Mouse (Mus musculus) CD4-positive, CD25-positive, alpha-beta regulatory T cell, adult 2 months (primary cell): ENCODE results near the gene Zfp710.

ENCODE experiments used
- DNase-seq: peaks from one replicate; pipeline ENCODE4 v3.0.0-alpha.2; 2012; ENCODE audit warnings: low read depth, low spot score

The Zfp710 gene

DNA sequence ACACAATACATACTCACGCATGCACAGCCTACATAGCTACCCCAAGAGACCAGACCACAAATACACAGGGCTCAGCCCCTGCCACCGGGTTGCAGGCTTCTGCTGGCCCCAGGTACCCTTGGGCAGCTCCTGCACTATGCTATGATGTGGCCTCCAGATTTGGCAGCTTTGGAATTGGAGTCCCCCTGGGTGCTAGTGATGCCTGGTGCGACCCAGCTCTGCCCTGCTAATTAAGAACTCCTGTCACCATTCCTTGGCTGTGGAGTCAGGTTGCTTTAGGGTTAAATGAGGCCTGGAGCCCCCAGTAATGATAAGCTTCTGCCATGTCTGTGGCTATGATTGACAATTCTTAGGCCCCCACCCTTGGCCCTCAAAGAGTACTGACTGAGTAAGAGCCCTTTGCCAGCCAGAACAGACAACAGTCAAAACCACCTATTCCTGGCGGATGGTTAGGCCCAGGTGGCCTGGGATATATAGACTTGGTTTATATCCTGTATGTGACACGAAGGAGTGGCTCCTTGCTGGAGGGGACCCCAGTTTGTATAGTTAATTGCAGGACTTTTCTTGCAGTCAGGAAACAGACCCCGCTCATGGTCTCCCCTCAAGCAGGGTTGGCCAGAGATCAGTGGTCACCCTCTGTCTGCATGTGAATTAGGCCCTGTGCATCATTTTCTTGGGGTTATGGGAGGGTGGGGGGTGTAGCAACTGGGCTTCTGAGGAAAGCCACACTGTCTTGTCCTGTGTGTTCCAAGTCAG, 52.5 kb downstream of the Zfp710 start:
- no peak for DNase-seq

- no peak for DNase-seq
These were observed 53.2 kb downstream of the Zfp710 start for GRCm38 (mm10) chr7:80077801-80078200.

DNA sequence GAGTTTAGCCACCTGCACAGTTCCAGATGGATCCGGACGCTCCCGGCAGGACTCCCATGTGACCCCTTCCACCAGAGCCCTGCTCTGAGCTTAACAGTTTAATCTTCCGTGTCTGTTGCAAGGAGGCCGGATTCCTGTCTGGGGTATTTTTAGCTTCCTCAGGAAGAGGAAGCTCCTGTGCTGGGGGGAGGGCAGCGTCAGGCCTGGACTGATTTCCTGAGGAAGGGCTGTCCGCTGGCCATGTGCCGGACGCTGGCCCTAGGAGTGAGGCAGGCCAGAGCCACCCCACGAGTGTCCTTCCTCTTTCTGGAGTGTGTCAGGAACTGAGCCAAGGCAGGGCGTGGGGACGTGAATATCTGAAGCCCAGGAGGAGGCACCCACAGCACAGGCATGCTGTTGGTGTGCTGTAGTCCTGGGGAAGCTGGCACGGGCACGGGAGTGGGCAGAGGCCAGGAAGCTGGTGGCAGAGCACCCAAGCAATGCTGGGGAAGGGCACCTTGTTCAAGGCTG, 54.2 kb downstream of the Zfp710 start:
- DNase-seq, result no peak

- no peak for DNase-seq
These were observed 57.3 kb downstream of the Zfp710 start for GRCm38 (mm10) chr7:80081586-80082554.

DNA sequence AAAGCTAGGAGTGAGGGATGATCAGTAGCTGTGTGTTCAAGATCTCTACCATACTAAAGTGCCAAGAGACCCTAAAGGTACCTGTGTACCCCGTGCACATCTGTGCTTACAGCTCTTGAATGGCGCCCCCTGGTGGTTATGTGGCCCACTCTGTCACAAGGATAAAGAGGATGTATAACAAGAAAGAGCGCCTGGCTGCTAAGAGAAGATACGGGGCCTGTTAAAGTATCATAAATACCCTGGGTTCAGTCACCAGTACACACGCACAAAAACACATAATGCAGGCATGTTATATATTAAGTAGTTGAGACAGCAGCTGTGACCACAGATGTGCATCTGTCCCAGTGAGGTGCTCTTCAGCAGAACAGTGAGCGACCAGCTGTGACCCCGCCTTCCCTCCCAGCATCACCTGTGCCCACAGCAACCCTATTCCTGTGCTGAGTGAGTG, 59.9 kb downstream of the Zfp710 start:
- peak; percentile 84 for DNase-seq

DNA sequence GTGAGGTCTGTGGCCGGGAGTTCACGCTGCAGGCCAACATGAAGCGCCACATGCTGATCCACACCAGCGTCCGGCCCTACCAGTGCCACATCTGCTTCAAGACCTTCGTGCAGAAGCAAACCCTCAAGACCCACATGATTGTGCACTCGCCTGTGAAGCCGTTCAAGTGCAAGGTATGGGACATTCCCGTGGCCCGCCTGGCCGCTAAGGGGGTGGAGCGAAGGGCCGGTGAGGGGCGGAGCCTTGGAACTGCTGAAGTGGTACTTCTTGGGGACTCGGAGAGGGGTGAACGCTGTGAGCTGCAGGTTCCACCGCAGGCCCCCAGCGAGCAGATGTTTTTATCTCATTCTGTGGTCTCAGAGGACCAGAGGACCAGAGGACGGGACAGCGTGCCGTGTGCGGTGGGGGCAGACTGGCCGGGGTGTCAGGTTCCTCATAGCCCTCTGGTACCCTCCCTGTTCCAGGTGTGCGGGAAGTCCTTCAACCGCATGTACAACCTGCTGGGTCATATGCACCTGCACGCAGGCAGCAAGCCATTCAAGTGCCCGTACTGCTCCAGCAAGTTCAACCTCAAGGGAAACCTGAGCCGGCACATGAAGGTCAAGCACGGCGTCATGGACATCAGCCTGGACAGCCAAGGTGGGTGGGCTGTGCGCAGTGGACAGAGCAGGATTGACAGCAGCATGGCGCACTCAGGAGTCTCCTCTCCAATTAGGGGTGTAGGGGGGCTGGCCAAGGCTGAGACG, 61.5 kb downstream of the Zfp710 start:
- DNase-seq, result no peak

GRCm38 (mm10) chr7:80088191-80088590, 63.6 kb downstream of the Zfp710 start:
- no peak for DNase-seq

DNA sequence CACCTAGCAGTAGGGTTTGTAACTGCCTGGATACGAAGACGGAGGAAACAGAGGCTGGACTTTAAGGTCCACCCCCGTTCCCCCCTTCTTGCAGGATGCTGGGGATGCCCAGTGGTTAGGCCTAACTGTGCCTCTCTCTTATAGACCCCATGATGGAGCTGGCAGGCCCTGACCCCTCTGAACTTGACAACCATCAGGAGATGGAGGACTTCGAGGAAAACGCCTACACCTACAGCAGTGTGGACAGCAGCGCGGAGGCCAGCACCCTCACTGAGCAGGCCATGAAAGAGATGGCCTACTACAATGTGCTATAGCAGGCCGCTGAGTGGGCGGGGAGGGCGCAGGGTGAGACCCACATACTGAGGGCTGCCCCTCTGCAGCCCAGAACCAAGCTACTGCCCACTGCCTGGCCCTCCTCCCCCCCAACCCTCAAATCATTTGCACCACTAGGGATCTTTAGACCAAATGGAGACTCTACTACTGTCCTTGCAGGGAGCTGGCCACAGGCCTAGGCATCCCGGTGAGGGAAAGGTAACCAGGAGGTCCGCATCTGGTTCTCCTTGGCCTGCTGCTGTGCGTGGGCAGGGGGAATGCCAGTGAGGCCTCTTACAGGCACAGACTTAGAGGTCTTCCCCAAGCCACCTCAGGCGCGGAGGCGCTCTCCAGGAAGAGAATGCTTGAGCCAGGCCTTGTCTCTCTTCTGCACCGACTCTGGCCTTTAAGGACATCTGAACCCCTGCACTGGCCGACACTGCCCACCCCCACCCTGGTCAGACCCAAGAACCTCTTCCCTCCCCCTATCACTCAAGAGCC, 65.8 kb downstream of the Zfp710 start:
- DNase-seq, result no peak

DNA sequence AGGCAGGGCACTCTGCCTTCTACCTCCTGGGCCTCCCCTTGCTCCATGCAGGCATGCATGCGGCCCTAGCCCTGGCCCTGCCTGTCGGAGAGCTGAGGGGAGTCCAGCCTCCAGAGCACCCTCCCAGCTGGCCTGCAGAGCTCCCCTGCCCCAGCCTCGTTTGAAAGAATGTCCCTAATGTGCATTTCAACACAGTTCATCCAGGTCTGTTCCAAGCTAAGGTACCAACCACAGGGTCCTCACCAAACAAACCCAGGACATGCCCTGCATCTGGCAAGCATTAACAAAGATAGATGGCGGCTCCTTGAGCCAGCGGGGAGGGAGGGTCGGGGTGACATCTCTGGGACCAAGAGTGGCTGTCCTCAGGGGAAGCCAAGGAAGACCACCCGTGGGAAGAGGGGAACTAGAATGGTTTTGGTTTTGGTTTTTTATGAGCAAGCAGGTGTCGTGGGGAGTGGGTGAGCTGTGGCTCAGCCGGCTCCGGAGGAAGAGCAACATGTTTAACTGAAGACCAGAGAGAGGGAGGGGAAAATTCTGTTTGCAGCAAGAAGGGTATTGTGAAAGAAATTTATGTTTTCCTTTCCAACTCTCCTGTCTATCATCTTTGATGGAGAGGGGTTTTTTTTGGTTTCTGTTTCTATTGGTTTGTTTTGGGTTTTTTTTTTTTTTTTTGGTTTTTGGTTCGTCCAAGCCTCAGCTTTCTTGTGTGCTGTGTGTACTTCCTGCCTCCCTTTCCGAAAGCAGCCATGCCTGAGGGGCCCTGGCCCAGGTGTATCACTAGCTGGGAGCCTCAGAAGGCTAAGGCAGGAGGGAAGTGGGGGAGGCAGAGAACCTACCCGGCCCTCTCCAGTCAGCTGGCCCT, 66.6 kb downstream of the Zfp710 start:
- DNase-seq, result peak; percentile 70

DNA sequence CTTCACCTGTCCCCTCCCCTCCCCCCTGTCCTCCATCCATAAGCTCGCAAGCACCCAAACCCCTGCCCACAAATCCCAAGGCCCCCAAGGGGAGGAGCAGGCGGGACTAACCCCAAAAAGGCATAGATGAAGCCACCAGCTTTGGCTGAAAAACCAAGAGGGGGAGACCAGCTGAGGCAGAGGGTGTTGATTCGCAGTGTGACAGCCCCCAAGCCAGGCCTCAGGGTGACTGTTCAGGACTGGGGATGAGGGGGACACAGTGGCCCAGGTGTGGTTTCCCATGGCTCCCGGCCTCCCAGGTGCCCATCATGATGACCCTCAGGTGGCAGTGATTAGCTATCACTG, 67.2 kb downstream of the Zfp710 start:
- DNase-seq, result no peak

- no peak for DNase-seq
These were observed 67.9 kb downstream of the Zfp710 start for GRCm38 (mm10) chr7:80092351-80093046.

DNA sequence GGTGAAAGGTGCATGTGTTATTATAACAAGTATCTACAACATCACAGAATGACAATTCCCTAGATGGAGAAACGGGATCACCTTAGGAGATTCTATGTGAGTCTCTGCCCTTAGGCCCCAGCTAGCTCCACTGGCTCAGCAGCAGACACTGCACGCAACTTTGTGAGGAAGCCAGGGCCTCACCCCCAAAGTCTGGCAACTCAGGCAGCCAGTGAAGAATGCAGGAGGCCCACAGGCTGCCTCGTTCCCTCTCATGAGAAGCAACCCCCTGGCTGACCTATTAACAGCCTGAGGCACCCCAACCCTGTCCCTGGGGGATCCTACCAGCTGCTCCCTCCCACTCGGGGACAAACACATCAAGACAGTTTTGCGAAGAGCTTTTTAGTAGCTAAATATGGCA, 69.9 kb downstream of the Zfp710 start:
- no peak for DNase-seq

- DNase-seq, result no peak
These were observed 71.1 kb downstream of the Zfp710 start for GRCm38 (mm10) chr7:80095598-80096309.

GRCm38 (mm10) chr7:80098389-80098976, 73.9 kb downstream of the Zfp710 start:
- DNase-seq, result no peak

GRCm38 (mm10) chr7:80103335-80103734, 78.7 kb downstream of the Zfp710 start:
- DNase-seq, result no peak

DNA sequence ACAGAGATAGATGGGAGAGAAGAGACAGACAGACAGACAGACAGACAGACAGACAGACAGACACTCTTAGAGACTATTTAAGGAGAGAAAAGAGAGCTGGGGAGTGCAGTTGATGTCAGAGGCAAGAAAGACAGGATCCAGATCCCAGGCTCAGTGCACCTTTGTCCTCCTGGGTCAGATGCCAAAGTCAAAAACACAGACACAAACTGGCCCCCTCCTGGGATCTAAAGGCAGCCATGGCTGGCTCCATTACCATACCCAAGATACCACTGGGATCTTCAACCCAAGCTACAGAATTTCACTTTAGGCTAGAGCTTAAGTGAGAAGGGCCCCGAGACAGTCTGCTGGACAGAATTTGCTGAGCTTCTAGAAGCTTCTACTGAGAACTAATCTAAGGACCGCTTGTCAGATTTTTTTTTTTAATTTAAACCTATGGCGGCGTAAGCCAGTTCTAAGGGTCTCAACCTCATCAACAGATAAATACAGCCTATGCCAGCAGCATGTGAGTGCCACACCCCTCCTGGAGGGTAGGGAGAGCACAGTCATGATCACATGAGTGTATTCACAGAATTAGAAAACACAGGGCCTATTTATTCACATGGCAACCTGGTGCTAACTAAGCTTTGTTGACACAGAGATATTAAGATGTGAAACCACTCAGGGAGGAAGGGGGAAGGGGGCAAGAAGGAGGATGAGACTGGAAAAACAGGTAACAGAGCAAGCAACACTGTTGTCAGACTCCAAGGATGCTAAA, 81.2 kb downstream of the Zfp710 start:
- no peak for DNase-seq

- DNase-seq, result no peak
These were observed 81.8 kb downstream of the Zfp710 start for GRCm38 (mm10) chr7:80106441-80106840.
